Mouse (Mus musculus) ES-CJ7 (cell line): ENCODE measurements around the gene Lrrc34.

ENCODE experiments used
- DNase-seq: peaks from one replicate; pipeline ENCODE4 v3.0.0; 2011; ENCODE audit warnings: low read depth, low spot score

Lrrc34 gene

GRCm38 (mm10) chr3:30647440-30648090 lies at the start of gene Lrrc34:
Gene Lrrc34, minus strand, starts transcription at chr3:30647869.
- DNase-seq = peak; percentile 96

GRCm38 (mm10) chr3:30696346-30696745 lies 48.7 kb upstream of the Lrrc34 start:
- peak; percentile 75 for DNase-seq

- DNase-seq = no peak
Measured at GRCm38 (mm10) chr3:30695661-30696060, 48.0 kb upstream of the Lrrc34 start.

DNA sequence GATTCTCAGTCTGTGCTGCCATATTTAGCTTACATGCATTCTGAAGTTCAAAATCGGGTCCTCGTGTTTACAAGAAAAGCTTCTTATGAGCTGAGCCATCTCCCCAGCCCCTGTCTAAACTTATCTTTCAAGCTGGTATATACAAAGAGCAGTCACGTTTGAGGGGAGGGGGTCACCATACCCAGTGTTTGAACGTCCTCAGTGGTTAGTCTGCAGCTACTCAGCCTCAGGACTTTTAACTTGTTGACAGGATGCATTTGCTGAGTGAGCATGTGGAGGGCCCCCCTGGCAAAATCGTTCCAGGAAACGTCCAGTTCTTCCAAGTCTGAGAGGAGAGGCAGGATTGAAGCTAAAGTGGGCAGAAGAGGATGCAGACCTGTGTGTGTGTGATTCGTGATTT lies 43.3 kb upstream of the Lrrc34 start:
- DNase-seq = no peak

- no peak for DNase-seq
Measured at GRCm38 (mm10) chr3:30687216-30687615, 39.5 kb upstream of the Lrrc34 start.

GRCm38 (mm10) chr3:30683190-30683589 lies 35.5 kb upstream of the Lrrc34 start:
- no peak for DNase-seq

GRCm38 (mm10) chr3:30658486-30658885 lies 10.8 kb upstream of the Lrrc34 start:
- peak; percentile 81 for DNase-seq

DNA sequence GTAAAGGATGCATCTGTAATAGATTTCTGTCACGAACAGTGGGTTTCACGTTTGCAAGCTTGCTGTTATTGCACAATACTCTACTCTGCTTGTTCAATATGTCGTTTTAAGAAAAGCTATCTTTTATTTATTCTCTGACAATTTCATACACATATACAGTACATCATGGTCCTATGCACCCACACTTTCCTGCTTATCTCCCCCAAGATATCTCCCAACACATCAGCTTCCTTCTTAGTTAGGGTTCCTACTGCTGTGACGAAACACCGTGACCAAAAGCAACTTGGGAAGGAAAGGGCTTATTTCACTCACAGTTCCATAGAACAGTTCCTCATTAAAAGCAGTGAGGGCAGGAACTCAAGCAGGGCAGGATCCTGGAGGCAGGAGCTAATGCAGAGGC lies 8.3 kb upstream of the Lrrc34 start:
- DNase-seq = no peak

DNA sequence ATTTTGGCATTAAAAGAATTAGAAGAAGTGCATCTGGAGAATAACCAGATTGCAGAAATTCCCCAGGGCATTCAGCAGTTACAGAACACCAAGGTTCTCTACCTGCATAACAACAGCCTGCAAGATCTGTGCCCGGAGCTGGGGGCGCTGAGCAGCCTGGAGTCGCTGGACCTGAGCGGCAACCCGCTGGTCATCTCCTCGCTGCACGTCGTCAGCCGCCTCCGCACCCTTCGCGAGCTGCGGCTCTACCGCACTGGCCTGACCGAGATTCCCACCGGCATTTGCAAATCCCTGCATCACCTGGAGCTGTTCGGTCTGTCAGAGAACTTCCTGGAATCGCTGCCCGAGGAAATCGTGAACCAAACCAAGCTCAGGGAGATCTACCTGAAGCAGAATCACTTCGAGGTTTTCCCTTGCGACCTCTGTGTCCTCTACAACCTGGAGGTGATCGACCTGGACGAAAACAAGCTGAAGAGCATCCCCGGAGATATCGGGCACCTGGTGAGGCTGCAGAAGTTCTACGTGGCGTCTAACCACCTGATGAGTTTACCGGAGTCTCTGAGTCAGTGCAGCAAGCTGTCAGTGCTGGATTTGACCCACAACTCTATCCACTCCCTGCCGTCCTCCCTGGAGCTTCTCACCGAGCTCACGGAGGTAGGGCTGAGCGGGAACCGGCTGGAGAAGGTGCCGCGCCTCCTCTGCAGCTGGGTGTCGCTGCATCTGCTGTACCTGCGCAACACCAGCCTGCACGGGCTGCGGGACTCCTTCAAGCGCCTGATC lies 2.6 kb upstream of the Lrrc34 start:
- peak; percentile 55 for DNase-seq

- peak; percentile 87 for DNase-seq
Measured at GRCm38 (mm10) chr3:30648466-30648865, 797 bp upstream of the Lrrc34 start.

DNA sequence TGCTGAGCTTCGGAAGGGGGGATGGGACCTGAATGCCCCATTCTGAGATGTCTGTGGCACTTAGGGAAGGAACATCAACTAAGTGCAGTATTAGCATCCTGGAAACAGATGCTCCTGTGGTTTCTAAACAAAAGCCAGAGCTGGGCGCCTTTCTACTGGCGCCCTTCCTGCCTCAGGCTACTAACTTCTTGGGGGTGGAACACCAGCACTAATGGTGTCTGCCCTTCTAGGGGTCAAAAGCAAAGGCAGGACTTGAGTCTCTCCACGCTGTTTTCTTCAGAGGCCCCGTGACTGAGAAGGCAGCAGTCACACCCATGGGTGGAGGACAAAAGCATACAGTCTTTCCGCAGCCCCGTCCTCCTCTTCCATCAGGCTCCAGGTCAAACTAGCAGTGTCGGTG lies 908 bp downstream of the Lrrc34 start:
- DNase-seq = peak; percentile 95

- DNase-seq = no peak
Measured at GRCm38 (mm10) chr3:30644207-30644606, 3.5 kb downstream of the Lrrc34 start, which contains the start of gene Lrriq4. Gene Lrriq4, plus strand, starts transcription at chr3:30644507.

DNA sequence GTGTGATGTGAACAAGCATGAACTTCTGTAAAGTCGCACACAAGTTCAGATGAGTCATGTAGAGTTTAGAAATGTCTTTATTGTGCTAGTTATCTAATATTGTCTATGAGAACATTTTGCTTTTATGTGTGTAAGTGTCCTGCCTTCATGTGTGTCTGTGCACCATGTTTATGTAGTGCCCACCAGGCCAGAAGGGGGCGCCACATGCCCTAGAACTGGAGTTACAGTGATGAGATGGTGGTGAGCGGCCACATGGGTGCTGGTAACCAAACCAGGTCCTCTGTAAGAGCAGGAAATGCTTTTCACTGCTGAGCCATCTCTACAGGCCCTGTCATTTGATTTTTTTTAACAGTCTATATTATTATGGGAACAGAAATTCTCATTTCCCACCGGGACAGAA lies 12.0 kb downstream of the Lrrc34 start:
- peak; percentile 64 for DNase-seq

- DNase-seq = peak; percentile 44
Measured at GRCm38 (mm10) chr3:30633681-30634080, 14.0 kb downstream of the Lrrc34 start.

DNA sequence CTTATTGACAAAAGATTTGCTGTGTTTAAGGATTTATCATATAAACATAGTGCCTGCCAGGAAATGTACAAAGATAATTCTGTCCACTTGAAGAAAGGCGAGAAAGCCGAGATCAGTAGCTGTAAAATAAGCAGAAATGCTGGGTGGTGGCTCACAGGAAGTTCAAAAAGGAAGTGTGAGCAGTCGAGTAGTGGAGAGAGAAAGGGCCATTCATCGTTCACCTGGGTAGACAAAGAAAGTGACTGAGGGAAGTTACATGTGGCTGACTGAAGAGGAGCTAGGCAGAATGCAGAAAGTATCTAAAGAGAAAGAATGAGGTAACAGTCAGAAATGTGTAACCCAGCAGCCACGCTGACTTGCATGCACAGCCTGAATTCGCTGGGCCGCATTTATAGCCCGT lies 27.5 kb downstream of the Lrrc34 start:
- DNase-seq = peak; percentile 30

DNA sequence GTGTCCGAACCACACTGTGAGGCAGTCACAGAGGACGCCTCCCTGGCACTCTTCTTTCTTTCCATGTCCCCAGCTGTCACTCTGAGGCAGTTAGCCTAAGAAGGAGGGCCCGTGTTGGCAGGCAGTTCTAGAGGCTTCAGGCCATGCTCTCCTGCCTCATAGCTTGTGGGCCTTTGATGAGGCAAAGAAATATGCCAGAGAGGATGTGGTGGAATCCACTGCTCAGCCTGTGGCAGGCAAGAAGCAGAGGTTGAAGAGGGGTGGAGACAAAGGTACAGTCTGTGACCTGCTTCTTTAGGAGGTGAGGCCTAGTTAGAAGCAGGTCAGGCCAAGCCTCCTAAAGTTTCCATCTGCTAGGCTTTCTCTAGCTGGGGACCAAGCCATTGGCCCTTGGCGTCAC lies 36.7 kb downstream of the Lrrc34 start:
- no peak for DNase-seq

DNA sequence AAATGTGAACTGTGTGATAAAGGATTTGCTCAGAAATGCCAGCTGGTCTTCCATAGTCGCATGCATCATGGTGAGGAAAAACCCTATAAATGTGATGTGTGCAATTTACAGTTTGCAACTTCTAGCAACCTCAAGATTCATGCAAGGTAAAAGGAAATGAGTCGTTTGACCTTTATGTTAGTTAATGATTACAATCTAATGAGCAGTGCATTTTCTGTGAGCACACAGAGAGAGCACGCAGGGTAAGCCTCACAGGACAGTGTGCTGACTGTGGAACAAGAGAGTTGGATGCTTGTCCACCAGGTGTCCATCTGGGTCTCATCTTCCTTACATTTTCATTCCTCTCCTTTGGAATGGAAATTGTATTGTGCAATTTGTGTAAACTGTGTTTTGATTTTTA lies 38.7 kb downstream of the Lrrc34 start:
- no peak for DNase-seq

DNA sequence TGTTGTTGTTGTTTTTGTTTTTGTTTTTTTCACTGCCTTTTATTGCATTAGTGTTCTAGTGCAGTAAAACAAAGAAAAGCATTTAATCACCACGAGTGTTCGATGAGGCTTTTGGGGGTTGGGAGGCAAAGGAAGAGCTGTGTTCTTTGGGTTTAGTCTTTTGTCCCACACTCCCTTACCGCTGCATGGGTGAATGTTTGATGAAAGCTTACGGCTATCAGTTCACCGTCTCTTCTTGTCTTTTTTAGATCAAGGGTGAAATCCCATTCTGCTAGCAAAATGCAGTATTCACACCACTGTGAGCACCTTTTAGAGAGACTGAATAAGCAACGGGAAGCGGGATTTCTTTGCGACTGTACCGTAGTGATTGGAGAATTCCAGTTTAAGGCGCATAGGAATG lies 44.4 kb downstream of the Lrrc34 start:
- no peak for DNase-seq

- peak; percentile 69 for DNase-seq
Measured at GRCm38 (mm10) chr3:30602740-30603098, 45.0 kb downstream of the Lrrc34 start.

- peak; percentile 99 for DNase-seq
Measured at GRCm38 (mm10) chr3:30602065-30602739, 45.5 kb downstream of the Lrrc34 start, which contains the start of gene Mynn. Gene Mynn, plus strand, starts transcription at chr3:30602065.

DNA sequence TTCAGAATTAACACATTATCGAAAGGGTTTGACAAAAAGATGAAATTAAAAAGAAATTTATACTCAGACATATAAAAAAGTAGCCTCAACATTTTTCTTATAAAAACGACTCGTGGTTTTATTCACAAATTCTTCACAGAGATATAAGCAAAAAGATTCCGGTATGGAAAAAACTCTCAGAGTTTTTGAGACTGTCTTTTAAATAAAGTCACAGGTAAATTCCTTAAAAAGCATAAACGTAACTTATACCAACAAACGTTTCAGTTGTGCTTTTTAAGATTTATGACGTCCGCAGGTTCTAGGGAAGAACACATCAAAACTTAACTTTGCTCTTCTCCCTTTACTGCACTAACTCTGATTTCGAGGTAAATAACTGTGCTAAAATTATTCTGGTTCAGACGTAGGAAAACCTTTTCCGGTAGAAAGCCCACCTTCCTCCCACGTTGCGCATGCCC lies 46.0 kb downstream of the Lrrc34 start:
- DNase-seq = no peak

DNA sequence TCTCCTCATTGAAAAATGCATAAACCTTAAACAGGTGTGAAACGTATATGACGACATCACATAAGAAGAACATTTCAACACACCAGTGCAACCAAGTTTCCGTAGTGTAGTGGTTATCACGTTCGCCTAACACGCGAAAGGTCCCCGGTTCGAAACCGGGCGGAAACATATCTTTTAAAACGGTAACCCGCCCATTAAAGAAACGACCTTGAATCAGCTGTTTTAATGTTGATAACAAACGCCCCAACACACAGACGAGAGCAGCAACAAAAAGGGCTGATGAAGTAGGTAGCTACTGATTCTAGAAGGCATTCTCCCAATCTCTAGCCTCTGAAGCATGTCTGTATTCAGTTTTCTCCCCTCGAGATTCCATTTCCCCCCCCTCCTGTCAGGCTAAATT lies 46.5 kb downstream of the Lrrc34 start:
- DNase-seq = peak; percentile 91
